In genomic region chr2:159616685-159617084, GRCm38 (mm10) we compare ENCODE assay signal across 24 mouse cellular contexts.
"Had no signal": no experiment of that assay in that cellular context is flagged by ENCODE, and none has a peak within 500 bp of the region (broad histone marks: within the 10 kb centered on the region; RNA-seq: fewer than 3 reads in every experiment).

No protein-coding gene starts in this region.

- H3K9ac ChIP-seq: limb, embryonic 13.5 days; liver, embryonic 12.5 days; liver, embryonic 15.5 days; lung, embryonic 15.5 days; midbrain, embryonic 13.5 days; neural tube, embryonic 13.5 days; stomach, embryonic 15.5 days had no signal

- H3K9me3 ChIP-seq: limb, embryonic 10.5 days; limb, embryonic 13.5 days; liver, embryonic 12.5 days; liver, embryonic 15.5 days; lung, embryonic 15.5 days; midbrain, embryonic 10.5 days; midbrain, embryonic 13.5 days; neural tube, embryonic 13.5 days; stomach, embryonic 15.5 days had no signal

- H3K36me3 ChIP-seq: limb, embryonic 10.5 days; limb, embryonic 13.5 days; liver, embryonic 12.5 days; liver, embryonic 15.5 days; lung, embryonic 15.5 days; midbrain, embryonic 10.5 days; midbrain, embryonic 13.5 days; neural tube, embryonic 13.5 days; stomach, embryonic 15.5 days had no signal

- H3K4me2 ChIP-seq: limb, embryonic 13.5 days; liver, embryonic 12.5 days; liver, embryonic 15.5 days; lung, embryonic 15.5 days; midbrain, embryonic 13.5 days; neural tube, embryonic 13.5 days; stomach, embryonic 15.5 days had no signal

- H3K27ac ChIP-seq: layer of hippocampus, adult 2 months; limb, embryonic 10.5 days; limb, embryonic 13.5 days; liver, embryonic 12.5 days; liver, embryonic 15.5 days; lung, embryonic 15.5 days; midbrain, embryonic 10.5 days; midbrain, embryonic 13.5 days; neural tube, embryonic 13.5 days; stomach, embryonic 15.5 days had no signal

- H3K4me1 ChIP-seq: liver, embryonic 12.5 days; liver, embryonic 15.5 days; lung, embryonic 15.5 days; megakaryocyte, embryonic 14.5 days; midbrain, embryonic 10.5 days; midbrain, embryonic 13.5 days; neural tube, embryonic 13.5 days; stomach, embryonic 15.5 days had no signal

- H3K27me3 ChIP-seq: limb, embryonic 13.5 days; liver, embryonic 12.5 days; liver, embryonic 15.5 days; lung, embryonic 15.5 days; megakaryocyte, embryonic 14.5 days; midbrain, embryonic 13.5 days; neural tube, embryonic 13.5 days; stomach, embryonic 15.5 days had no signal

- H3K4me3 ChIP-seq: layer of hippocampus, adult 2 months; limb, embryonic 10.5 days; limb, embryonic 13.5 days; liver, embryonic 12.5 days; liver, embryonic 15.5 days; lung, embryonic 15.5 days; megakaryocyte, embryonic 14.5 days; midbrain, embryonic 10.5 days; midbrain, embryonic 13.5 days; myocyte; neural tube, embryonic 13.5 days; stomach, embryonic 15.5 days had no signal

- DNase-seq: kidney, adult 8-10 months; kidney, postnatal 14 days; layer of hippocampus, adult 9-11 months; liver; lung, adult 18-20 months; lung, postnatal 10 days; lung, postnatal 36 days; retina, postnatal 1 day; right cerebral cortex, postnatal 25 days; spleen, adult 18-20 months; thymus, postnatal 25 days had no signal

- ATAC-seq: liver, embryonic 12.5 days; midbrain, embryonic 13.5 days; midbrain, embryonic 16.5 days had no signal
